Mouse (Mus musculus): ENCODE results near the gene Cpeb1. TPM values are rescaled to one million over a fixed set of nuclear protein-coding genes. Genes with fewer than 3 reads are reported as not detected.

The Cpeb1 gene
- polyA plus RNA-seq, 3 experiments from 2014 or later, result 0.30 TPM; not detected in 2

DNA sequence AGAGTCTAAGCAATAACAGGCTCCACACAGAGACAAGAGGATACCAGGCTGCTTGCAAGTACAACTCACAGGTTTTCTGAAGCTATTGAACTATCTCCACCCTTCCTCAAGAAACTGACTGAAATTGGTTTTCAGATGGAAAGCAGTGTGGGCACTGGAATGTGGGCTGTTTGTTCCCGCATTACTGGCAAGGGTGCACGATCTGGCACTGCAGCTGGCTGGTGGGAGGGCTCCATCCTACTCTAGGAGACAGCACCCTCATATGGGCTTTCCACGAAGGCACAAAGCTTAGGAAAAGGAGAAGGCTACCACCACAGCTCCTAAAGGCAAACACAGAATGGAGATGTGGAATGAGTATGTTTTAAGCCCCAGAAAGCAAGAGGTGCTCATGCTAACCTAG is 85.5 kb downstream of the Cpeb1 start:
- no peak for ATAC-seq

DNA sequence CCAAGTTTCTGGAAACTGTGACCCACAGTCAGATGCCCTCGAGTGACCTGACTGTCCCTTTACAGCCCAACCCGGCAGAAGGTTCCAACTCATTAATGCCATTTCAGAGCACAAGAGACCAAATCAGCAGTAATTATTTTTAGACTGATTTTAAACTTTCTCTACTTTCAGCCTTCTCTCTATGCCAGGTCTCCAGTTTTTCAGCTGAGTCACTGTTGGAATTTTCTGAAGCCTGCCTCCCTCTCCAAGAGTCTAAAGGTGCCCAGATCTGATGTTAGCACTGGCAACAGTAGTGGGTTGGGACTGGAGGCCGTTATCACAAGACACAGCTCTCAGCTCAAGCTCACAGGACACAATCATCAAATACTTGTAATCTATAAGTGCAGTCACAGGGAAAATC is 87.3 kb downstream of the Cpeb1 start:
- no peak for ATAC-seq

DNA sequence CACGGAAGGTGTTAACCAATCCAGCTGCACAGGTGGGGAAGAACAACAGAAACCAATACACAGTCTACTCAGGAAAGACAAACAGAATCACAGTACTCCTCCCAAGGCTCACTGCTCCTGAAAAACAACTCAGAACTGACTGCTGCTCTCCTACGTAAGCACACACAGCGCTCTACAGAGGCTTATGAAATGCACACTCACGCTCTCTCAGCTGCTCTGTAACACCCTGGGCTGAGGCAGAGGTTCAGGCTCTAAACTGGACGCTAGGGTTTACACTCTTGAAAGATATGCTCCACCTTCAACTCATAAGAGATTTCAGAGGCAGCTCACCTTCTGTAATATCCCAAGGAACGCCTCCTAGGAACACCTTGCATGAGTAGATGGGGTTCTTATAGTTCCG is 98.3 kb downstream of the Cpeb1 start:
- ATAC-seq, result no peak

DNA sequence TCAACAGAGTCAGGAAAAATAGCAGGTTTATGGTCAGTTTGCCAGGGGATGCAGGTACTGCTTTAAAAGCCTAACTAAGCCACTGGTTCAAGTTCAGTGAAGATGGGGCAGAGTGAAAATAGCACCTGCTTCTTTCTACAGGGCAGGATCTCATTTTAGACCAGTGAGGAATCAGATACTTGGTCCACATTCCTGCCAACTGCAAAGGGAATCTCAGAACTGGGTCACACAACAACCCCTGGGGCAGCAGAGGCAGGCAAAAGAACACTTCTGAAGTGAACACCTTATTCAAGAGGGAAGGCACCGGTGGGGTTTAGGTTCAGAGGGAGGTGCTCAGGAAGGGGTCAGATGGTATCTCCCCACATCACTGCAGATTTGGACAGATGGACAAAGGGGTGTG is 98.9 kb downstream of the Cpeb1 start:
- no peak for ATAC-seq

DNA sequence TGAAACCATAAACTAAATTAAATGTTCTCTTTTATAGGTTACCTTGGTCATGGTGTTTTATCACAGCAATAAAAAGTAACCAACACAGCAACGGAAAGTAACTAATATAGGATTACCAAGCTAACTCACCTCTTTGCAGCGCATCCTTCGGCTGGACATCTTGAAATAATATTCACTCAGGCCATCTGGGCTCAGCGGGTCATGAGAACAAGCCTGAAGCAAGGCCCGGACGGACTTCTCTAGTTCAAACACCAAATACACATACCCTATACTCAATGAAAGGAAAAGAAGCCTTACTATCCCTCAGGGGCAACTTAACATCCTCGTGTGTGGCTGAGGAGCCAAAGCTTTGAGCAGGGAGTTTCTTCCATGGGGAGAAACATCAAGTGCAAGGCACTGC is 99.5 kb downstream of the Cpeb1 start:
- ATAC-seq, result no peak

DNA sequence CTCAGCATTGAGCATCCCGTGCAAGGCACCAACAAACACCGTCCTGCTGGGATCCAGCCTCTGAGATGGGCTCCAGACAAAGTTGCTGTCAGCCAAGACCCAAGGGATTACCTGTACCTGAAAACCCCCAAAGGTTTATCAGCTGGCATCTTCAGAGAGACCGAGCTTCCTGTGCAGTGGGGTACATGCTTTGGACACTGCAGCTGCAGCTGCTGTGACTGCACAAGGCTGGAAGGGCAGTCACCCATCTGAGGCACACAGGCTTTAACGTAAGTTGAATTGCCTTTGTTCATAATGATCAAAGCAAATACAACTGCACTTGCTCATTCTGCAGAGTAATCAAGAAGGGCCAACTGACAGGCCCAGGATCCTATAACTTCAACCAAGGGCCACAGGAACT is 103.4 kb downstream of the Cpeb1 start:
- ATAC-seq, result no peak

DNA sequence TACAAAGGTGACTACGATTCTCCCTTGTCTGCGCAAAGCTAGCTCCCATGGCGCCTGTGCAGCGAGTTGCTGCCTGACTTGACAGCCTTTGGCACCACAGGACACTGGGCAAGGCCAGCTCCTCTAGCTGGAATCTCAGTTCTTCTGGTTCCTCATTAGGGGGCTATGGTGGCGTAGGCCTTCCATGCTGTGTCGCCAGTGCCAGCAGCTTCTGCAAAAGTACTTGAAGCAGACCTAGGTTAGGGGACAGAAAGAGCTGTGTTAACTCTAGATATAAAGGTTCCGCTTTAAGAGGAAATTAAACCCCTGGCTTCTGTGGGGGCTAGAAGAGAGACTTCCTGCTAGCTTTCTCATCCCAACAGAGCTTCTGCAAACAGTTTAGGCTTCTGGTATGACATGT is 107.1 kb downstream of the Cpeb1 start:
- no peak for ATAC-seq

DNA sequence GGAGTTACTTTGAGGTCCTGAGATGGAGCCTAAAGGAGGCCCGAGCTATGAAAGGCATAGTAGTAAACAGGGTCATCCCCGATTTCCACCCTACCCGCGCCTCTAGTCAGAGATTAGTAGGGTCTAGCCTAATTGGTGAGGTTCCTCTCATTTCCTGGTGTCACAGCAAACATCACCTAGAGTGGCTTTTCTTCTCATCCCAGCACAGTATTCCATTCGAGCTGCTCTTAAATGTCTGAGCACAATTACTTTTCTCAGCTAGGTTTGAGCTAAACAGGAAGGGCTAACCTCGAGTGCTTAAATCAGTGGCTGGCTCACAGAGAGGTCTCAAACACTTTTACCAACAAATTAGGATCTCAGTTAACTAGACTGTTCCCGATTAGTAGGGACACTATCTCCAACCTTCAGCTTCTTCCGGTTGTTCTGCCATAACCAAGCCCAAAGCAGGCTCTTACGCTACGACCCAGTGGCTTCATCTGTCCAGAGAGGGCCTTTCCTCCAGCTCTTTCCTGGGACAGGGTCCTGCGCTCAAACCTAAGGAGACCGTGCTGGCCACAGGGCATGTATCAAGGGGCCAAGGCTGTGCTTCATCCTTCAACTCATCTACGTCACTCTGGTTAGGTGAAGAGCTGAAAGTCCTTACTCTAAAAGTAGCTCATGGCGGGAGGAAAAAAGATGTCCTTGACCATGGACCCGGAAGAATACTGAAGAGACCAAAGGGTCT is 109.7 kb downstream of the Cpeb1 start:
- peak; percentile 19 for ATAC-seq

DNA sequence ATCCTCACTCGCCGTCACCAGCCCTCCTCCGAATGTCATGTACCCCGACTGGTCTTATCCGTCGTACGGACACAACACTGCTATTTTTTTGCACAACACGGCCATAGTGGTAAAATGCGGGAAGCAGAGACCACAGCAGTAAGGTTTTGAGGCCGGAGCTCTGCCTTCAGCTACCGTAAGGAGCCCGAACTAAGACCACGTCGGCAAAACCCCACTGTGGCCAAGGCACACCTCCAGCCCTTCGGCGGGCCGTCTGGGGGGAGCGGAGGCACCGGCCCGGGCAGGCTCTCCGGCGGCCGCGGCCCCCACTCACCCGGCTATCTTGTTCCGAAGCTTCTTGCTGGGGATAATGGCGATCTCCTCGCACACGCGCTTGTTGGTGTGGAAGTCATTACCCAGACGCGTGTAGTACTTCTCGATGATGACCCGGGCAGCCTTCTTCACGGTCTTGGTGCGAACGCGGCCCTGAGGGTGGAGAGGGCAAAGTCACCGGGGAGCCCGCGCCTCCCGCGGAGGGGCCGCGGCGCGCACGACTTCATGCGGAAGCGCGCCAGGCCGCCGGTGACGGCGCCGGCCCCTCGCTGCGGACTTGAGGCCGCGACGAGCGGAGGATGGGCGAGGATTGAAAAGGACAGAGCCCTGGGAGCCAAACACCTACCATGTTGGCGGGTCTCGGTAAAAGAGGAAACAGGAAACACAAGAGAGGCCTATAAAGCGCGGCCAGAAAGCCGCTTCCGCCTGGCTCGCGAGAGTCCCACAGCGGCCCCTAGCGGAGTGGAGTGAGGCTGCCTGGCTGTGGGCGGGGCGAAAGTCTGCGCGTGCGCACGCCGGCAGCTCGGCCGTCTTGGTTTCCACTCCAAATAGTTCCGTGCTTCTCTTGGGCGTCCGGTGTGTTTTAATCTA is 110.5 kb downstream of the Cpeb1 start, which contains the start of gene Rps17:
TSS of gene Rps17 (minus strand) at position 711 of the 903 bp plus-strand sequence.
- ATAC-seq, result peak; percentile 93

DNA sequence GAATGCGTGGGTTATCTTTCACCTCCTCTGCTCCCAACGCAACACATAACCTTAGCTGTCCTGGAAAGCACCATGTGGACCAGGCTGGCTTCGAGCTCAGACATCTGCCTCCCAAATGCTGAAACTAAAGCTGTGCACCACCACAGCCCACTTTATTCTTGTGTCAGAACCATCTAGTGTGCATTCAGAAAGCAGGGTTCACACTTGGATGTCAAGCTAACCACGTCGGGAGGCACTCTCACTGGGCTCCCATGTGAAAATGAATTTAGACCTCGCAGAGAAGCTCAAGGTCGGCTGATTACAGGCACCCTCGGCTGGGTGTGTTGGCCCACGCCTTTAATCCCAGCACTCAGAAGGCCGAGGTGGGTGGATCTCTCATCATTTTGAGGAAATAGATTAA is 111.4 kb downstream of the Cpeb1 start:
- no peak for ATAC-seq

DNA sequence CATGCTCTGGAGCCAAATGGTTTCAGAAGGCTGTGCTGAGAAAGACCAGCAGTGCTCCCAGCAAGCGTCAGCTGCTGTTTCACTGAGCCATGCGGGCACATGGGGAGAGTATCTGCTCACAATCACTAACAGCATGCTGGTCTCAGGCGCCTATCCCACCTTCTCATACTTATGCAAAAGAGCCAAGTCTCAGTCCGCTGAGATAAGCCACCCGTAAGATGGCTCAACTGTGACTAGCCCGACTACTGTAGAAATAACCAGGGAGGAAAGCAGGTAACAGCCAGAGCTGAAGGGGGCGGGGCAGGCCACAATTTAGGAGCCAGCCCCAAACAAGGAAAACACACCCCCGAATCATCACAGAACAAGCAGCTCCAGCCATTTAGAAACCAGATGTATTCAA is 111.9 kb downstream of the Cpeb1 start:
- no peak for ATAC-seq

DNA sequence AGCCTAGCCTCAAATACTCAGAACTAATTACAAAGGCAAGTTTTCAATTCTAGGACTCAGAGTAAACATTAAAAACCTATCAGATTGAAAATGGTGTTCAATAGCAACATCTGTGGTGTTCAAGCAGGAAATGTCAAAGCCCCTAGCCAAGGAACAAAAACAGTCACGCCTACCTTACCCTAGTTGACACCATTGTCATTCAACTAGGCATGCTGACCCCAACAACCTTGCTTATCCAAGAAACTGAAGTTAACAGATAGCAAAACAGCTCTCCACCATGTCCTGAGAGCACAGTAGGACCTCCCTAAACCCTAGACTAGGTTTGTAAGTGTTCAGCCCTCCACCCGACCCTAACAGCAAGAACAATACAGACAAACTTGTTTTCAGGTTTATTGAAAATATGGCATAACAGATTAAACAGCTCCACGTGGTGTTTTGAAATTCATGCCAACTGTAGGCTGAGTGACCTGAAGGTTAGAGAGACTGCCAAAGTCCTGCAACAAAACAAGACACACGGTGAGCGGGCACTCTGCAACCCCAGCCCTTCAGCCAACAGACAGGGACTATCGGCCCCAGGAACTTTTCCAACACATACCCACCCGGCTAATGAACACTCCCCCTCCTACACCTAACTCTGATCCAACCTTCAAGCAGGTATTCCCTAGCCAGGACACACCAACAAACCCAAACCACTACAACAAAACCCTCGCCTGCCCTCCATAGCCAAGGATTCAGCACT is 112.7 kb downstream of the Cpeb1 start:
- no peak for ATAC-seq

DNA sequence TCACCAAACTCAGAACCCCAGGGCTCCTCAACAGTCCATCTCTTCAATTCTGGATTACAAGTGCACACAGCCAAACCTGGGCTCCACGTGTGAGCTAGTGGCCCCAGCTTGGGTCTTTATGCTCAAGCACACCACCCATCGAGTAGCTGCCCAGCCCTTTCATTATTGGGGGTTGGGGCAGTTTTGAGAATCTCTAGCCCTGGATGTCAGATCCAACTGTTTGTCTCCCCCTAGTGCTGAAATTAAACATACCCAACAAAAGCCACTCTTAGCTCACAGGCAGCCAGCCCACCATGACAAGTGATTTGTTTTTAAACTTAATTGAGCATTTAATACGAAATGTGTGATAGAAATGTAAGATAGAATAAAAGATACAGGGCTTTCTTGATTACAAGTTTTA is 113.7 kb downstream of the Cpeb1 start:
- no peak for ATAC-seq

DNA sequence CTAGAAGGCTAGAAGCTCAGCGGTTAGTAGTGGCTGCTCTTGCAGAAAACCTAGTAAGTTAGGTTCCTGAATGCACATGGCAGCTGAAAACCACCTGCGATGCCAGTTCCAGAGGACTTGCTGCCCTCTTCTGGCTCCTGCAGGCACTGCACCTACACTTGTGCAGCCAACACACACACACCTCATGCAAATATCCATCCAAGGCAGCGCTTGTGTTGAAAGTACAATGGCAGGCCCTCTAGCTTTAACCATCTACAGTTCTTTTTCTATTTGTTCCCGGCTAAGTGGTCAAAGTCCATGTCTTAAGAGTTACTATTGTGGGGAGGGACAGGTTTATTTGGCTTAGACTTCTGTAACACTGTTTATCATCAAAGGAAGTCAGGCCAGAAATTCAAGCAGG is 115.5 kb downstream of the Cpeb1 start:
- ATAC-seq, result peak; percentile 41

DNA sequence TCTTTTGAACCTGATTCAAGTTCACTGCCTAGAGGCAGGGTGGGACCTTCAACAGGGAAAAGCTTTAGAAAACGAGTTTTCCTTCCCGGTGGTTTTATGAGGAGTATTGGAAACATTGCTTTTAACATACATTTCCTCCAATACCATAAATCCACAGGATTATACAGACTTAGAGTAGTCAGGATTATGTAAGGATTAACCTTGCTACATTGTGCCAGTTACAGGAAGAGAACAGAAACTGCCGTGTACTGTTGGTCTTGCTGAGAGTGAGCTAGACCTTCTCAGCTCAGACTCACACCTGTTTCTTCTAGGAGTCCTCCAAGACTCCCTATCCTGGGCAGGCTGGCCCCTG is 116.8 kb downstream of the Cpeb1 start:
- no peak for ATAC-seq

DNA sequence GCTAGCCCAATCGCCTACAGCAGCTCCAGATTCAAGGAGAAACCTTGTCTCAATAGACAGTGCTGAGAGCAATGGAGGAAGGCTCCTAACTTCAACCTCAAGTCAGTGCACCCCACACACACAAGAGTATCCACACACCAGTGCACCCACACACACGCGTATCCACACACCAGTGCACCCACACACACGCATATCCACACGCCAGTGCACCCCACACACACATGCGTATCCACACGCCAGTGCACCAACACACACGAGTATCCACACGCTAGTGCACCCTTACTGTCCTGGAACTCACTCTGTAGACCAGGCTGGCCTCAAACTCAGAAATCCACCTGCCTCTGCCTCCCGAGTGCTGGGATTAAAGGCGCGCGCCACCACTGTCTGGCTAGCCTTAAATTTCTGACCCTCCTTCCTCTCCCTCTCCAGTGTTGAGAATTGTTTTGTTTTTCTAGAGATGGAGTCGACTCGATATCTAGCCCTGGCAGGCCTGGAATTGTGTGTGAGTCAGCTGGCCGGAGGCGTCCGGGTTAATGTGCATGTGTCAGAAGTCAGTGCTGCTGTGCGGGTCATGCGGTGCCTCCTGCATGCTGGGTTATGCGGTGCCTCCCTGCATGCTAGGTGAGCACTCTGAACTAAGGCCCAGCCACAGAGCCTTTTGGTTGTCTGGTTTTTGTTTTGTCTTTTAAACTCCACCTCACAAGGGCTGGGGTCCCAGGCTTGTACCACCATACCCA is 117.3 kb downstream of the Cpeb1 start:
- ATAC-seq, result no peak

DNA sequence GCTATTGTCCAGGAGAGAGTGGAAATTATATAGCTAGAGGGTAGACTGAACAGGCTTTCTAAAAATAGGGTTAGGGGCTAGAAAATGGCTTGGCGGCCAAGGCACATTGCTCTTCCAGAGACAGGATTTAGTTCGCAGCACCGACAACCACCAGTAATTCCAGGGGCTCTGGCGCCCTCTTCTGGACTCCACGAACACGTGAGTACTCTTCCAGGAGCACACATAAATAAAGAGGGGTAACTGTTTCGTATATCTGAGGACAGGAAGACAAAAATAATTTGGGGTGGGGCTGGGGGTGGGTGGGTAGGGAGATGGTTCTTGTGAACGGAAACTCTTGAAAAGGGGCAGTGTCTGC is 118.9 kb downstream of the Cpeb1 start:
- ATAC-seq, result no peak

DNA sequence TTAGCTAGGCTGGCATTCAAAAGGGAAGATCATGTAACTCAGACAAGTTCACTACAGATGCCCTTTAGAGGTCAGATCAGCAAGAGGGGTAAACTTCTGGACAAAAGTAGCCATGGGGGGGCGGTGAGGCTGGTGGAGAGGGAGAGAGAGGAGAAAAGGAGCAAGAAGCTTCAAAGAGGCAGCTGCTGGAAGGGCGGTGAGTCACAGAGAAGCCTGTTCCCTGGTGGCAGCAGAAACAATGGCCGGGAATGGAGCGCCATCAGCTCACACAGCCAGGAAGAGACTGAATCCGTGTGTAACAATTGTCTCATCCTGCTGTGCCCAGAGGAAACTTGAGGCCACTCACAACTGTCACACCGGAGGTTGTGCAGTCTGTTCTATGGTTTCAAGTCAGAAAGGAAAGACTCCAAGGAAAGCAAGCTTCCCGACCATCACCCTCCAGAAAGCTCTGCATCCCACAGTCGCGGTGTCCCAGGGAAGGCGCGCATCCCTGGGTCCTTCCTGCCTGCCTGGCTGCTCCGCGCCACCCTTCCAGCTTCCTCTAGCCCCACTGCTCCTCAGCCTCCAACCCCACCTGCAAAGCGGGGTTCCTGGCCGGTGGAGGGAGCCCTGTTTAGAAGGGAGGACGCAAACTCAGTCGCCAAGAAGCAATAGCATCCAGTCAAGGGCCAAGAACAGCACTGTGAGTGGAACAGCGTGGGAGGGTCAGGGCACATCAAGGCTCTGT is 119.4 kb downstream of the Cpeb1 start:
- ATAC-seq, result no peak

DNA sequence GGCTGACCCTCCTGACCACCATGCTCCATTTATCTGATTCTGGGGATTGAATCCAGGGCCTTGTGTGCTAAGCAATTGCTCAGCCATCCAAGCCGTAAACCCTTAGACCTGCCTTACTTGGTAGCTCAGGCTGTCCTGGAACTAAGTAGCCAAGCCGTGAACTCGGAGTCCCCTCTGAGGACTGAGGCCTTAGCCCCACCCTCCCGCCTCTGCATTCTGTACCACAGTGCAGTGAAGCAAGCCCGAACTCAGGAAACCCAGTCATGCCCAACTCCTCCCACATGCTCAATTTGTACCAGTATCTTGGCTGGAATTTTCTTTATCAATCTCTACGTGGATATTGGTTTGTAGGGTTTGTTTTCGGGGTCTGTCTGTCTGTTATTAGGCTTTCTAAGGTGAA is 123.4 kb downstream of the Cpeb1 start:
- ATAC-seq, result no peak

DNA sequence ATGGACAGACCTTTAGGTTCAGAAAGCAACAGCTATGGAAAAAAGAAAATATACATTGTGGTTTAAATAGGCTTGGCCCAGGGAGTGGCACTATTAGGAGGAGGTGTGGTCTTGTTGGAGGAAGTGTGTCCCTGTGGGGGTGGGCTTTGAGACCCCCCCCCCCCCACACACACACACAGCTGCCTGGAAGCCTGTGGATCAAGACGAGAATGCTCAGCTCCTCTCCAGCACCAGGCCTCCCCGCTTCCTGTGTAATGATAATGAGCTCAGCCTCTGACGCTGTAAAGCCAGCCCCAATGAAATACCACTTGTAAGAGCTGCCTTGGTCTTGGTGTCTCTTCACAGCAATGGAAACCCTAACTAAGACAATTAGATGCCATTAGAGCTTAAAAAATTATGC is 124.5 kb downstream of the Cpeb1 start:
- no peak for ATAC-seq

DNA sequence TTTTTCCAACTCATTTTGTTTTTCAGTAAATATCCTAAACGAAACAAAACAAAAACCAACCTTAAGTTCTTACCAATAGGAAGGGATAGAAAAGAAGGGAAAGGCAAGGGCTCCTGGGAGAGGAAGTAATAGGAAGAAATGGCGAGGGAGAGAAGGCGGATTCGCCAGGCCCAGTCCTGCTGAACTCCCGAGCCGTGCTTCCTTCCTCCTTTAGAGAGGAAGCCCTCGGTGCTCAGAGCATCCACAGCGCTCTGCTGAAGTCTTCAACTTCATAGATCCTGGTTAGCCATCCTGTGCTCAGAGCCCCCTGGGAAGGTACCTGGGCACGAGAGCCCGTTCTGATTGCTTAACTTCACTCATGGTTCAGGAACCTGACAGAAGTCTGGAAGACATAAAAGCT is 127.6 kb downstream of the Cpeb1 start:
- no peak for ATAC-seq

DNA sequence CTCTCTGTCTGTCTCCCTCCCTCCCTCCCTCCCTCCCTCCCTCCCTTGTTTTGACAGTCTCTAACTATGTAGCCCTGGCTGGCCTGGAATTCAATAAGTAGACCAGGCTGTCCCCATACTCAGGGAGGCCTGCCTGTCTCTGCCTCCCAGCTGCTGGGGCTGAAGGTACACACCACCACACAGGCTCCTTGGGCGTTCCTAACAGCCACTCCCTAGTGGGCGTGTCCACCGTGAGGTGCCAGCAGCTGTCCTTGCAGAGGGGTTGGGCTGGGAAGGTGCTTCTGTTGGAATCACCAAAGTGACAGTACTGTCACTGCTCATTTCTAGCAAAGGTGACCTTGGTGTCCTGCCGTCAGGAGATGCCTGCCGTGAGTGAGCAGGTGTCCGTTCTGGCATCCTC is 128.4 kb downstream of the Cpeb1 start:
- no peak for ATAC-seq
